Mouse (Mus musculus): ENCODE measurements around the gene Tmed1. TPM values are rescaled to one million over a fixed set of nuclear protein-coding genes. Genes with fewer than 3 reads are reported as not detected.
A peak's percentile ranks its signal among the peaks of the same experiment; 100 is the strongest.

Tmed1 gene
- total RNA-seq (2021) (10 to 100 TPM; 40.9 to 47.2 TPM), polyA plus RNA-seq (2012; rRNA removed) (48.1 and 58.9 TPM in 2 replicates)
- long read RNA-seq, transcript Tmed1-201 (4 exons, 1,378 nt) = major isoform, 64 of 67 reads
- long read RNA-seq, partial matches to known transcripts = 2 of 67 reads
- long read RNA-seq, other reads (novel, unspliced or antisense) = 0 of 67 reads

DNA sequence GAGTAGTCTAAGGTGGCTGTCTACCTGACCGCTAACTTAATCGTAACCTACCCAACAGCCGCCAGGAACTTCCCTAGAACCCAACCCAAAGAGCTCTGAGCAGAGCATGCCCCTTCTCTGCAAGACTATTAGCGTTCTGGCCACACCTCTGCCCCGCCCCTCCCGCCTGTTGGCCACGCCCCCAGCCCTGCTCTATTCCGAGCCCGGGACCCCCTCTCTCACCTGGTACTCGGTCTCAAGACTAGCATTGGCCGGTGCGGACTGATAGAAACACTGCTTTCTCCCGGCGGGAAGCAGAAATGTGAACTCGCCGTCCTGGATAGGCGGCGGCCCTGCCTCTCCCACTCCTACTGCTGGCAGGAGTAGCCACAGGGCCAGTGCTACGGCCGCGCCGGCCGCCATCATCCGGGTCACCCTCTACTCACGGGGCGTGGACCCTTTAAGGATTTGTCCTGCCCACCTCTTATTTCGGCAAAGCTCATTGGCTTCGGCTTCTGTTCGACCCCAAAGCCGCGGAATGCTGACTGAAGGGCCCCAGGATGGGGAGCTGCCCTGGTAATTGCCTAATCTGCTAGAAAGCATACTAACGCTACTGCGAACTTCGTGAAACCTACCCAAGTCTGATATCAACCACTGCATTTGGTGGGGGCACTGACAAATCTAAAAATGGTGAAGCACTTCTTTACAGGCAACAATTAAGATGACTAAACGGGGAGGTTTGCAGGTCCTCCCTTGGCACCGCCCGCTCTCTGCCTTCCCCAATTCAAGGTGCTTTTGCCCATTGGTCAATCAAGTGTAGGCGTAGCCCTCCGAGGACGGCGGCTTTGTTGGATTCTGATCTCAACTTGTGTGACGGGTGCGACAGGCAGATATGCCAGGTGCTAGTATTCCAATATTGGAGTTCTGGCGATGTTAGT lies at the start of gene Tmed1:
TSS of gene Tmed1 (minus strand) at position 481 of the 917 bp plus-strand sequence.
- TF ChIP-seq CTCF (IDR thresholded peaks at IDR 0.05) (no peak), EP300 (IDR thresholded peaks at IDR 0.05; ENCODE audit: insufficient read depth, low read depth, low read length) (peak; percentile 54; the same call in 1 of the 2 replicates), POLR2A (IDR thresholded peaks at IDR 0.05; ENCODE audit: insufficient read depth, low read depth, low read length) (peak; percentile 71)
- DNase-seq = peak; percentile 96
- no peaks in the 10 kb centered on the region for H3K36me3 ChIP-seq (ENCODE audit: control insufficient read depth, insufficient read depth, low read length)
- intact Hi-C loops (cut with DNase I) = no loop called here
- peaks cover 3% of the 10 kb centered on the region for H3K4me1 ChIP-seq (ENCODE audit: control insufficient read depth, insufficient read depth, low read length)
- no peaks in the 10 kb centered on the region for H3K27me3 ChIP-seq (ENCODE audit: control insufficient read depth, insufficient read depth, low read length)
- peak within 1 kb of the TSS; percentile 97 for H3K27ac ChIP-seq
- peak within 1 kb of the TSS; percentile 96 for H3K9ac ChIP-seq (ENCODE audit: low read depth, low read length)
- WGBS = under 1% methylated on average over 44 of the region's 44 CpGs
- H3K79me2 ChIP-seq (replicated peaks; ENCODE audit: control insufficient read depth, insufficient read depth, low read length) = no peaks in the 10 kb centered on the region
- H3K4me3 ChIP-seq = peak within 1 kb of the TSS; percentile 73

DNA sequence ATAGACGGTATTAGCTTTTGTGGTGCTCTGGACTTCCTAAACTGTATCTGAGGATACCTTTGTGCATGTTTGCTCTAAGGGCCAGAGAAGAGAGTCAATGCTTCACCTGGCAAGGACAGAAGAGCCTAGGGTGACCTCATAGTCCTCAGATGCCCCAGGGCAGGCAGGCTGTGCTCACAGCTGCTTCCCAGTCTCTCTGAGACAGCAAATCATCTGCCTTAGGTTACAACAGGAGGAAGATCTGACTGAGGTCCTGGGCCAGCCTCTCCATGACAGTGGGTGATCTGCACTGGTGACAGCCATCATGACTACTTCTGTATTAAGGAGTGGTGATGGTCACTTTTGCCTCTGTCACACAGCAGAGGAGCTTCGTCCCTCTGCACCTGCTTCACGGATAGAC lies 49.1 kb upstream of the Tmed1 start:
- H3K27ac ChIP-seq = no peak overlapping the region
- no peaks in the 10 kb centered on the region for H3K27me3 ChIP-seq (ENCODE audit: control insufficient read depth, insufficient read depth, low read length)
- no peaks in the 10 kb centered on the region; the same call in 1 of the 2 replicates for H3K79me2 ChIP-seq (replicated peaks; ENCODE audit: control insufficient read depth, insufficient read depth, low read length)
- intact Hi-C loops (cut with DNase I) = no loop called here
- no peak for TF ChIP-seq POLR2A (IDR thresholded peaks at IDR 0.05; ENCODE audit: insufficient read depth, low read depth, low read length)
- TF ChIP-seq CTCF (IDR thresholded peaks at IDR 0.05) = no peak
- TF ChIP-seq EP300 (IDR thresholded peaks at IDR 0.05; ENCODE audit: insufficient read depth, low read depth, low read length) = no peak
- DNase-seq = no peak
- peaks cover 14% of the 10 kb centered on the region for H3K4me1 ChIP-seq (ENCODE audit: control insufficient read depth, insufficient read depth, low read length)
- no peak overlapping the region for H3K4me3 ChIP-seq
- 93% methylated on average over 3 of the region's 3 CpGs for WGBS
- no peak overlapping the region for H3K9ac ChIP-seq (ENCODE audit: low read depth, low read length)
- H3K36me3 ChIP-seq (ENCODE audit: control insufficient read depth, insufficient read depth, low read length) = no peaks in the 10 kb centered on the region

DNA sequence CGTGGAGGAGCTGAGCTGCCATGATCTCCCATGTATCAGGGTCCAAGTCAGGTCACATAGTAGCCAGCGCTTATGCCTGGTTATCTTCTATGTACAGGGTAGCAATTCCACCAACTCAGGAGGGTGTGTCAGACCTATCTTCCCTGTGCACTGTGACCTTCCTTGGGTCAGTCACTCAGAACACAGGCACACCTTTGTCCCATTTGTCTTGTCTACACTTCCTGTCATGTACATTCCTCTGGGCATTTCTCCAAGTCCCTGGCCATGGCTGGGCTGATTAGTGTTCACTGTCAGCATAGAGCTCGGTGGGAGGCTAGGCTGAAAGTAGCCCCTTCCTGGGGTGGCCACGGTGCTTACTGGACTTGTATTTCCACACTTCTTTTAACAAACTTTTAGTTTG lies 48.3 kb upstream of the Tmed1 start:
- H3K27me3 ChIP-seq (ENCODE audit: control insufficient read depth, insufficient read depth, low read length) = no peaks in the 10 kb centered on the region
- peaks cover 14% of the 10 kb centered on the region for H3K4me1 ChIP-seq (ENCODE audit: control insufficient read depth, insufficient read depth, low read length)
- H3K4me3 ChIP-seq = no peak overlapping the region
- no peak overlapping the region for H3K9ac ChIP-seq (ENCODE audit: low read depth, low read length)
- H3K79me2 ChIP-seq (replicated peaks; ENCODE audit: control insufficient read depth, insufficient read depth, low read length) = no peaks in the 10 kb centered on the region; the same call in 1 of the 2 replicates
- intact Hi-C loops (cut with DNase I) = no loop called here
- H3K27ac ChIP-seq = no peak overlapping the region
- WGBS = 28% methylated on average over 4 of the region's 4 CpGs
- H3K36me3 ChIP-seq (ENCODE audit: control insufficient read depth, insufficient read depth, low read length) = no peaks in the 10 kb centered on the region
- DNase-seq = no peak
- TF ChIP-seq POLR2A (IDR thresholded peaks at IDR 0.05; ENCODE audit: insufficient read depth, low read depth, low read length) (no peak), EP300 (IDR thresholded peaks at IDR 0.05; ENCODE audit: insufficient read depth, low read depth, low read length) (no peak), CTCF (IDR thresholded peaks at IDR 0.05) (no peak)

DNA sequence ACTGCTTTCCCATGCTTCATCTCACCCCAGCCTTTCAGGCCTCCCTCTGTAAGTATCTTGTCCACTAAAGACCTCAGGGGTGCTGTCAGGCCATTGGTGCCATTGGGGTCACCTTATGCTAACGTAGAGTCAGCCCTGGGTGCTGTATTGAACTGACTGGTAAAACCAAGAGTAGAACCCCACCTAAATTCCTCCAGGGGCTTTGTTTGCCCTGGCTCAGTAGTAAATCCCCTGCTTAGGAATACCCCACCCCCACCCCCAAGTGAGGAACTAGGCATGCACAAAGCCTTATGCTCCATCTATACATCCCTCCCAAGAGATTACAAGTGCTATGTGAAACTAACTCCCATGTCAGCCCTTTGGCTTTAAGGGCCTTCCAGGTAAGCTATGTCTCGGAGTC lies 47.5 kb upstream of the Tmed1 start:
- WGBS = 94% methylated on average over 2 of the region's 2 CpGs
- no peaks in the 10 kb centered on the region for H3K36me3 ChIP-seq (ENCODE audit: control insufficient read depth, insufficient read depth, low read length)
- no peaks in the 10 kb centered on the region for H3K27me3 ChIP-seq (ENCODE audit: control insufficient read depth, insufficient read depth, low read length)
- H3K4me3 ChIP-seq = no peak overlapping the region
- no peak overlapping the region for H3K9ac ChIP-seq (ENCODE audit: low read depth, low read length)
- intact Hi-C loops (cut with DNase I) = no loop called here
- DNase-seq = no peak
- TF ChIP-seq CTCF (IDR thresholded peaks at IDR 0.05) = no peak
- H3K27ac ChIP-seq = no peak overlapping the region
- peaks cover 14% of the 10 kb centered on the region for H3K4me1 ChIP-seq (ENCODE audit: control insufficient read depth, insufficient read depth, low read length)
- no peaks in the 10 kb centered on the region; the same call in 1 of the 2 replicates for H3K79me2 ChIP-seq (replicated peaks; ENCODE audit: control insufficient read depth, insufficient read depth, low read length)

DNA sequence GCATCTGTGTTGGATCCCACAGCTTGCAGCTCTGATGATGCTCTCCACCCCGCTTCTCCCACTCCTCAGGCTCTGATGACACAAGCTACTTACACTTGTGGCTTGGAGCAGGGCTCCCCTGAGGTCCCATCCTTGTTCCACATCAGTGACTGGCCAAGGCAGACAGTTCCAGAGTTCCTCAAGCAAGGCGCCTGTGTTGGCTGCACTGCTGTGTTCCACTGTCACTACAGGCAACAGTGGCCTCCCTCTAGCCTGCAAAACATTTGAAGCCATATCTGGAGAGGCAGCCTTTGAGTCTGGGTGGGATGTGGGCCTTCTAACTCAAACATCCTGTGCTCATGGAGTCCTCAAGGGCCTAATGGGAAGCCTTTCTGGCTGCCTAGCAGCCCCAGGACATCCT lies 46.9 kb upstream of the Tmed1 start:
- no peaks in the 10 kb centered on the region for H3K27me3 ChIP-seq (ENCODE audit: control insufficient read depth, insufficient read depth, low read length)
- WGBS = 67% methylated on average over 2 of the region's 2 CpGs
- no peaks in the 10 kb centered on the region for H3K36me3 ChIP-seq (ENCODE audit: control insufficient read depth, insufficient read depth, low read length)
- intact Hi-C loops (cut with DNase I) = no loop called here
- no peak for DNase-seq
- H3K9ac ChIP-seq (ENCODE audit: low read depth, low read length) = no peak overlapping the region
- H3K4me3 ChIP-seq = no peak overlapping the region
- no peaks in the 10 kb centered on the region; the same call in 1 of the 2 replicates for H3K79me2 ChIP-seq (replicated peaks; ENCODE audit: control insufficient read depth, insufficient read depth, low read length)
- peaks cover 14% of the 10 kb centered on the region for H3K4me1 ChIP-seq (ENCODE audit: control insufficient read depth, insufficient read depth, low read length)
- H3K27ac ChIP-seq = no peak overlapping the region
- TF ChIP-seq CTCF (IDR thresholded peaks at IDR 0.05) = no peak
- TF ChIP-seq POLR2A (IDR thresholded peaks at IDR 0.05; ENCODE audit: insufficient read depth, low read depth, low read length) = no peak
- no peak for TF ChIP-seq EP300 (IDR thresholded peaks at IDR 0.05; ENCODE audit: insufficient read depth, low read depth, low read length)

DNA sequence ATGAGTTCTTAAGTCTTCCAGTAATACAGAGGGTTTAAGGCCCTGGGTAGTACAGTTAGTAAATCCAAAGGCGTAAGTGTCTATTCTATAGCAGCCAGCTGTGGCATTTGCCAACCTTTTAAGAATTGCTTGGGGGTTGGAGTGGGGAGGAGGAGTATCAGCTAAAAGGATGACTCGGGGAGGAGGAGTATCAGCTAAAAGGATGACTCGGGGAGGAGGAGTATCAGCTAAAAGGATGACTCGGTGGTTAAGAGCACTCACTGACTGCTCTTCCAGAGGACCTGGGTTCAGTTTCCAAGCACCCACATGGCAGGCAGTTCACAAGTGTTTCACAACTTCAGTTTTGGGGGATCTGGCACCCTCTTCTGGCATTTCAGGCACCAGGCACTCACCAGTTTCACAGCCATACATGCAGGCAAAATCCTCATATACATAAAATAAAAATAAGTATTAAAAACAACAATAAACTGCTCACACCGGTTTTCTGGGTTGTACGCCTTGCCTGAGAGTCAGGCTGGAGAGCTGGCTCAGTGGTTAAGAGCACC lies 45.2 kb upstream of the Tmed1 start:
- no peak for TF ChIP-seq EP300 (IDR thresholded peaks at IDR 0.05; ENCODE audit: insufficient read depth, low read depth, low read length)
- TF ChIP-seq CTCF (IDR thresholded peaks at IDR 0.05) = no peak
- TF ChIP-seq POLR2A (IDR thresholded peaks at IDR 0.05; ENCODE audit: insufficient read depth, low read depth, low read length) = no peak
- intact Hi-C loops (cut with DNase I) = no loop called here
- Histone ChIP-seq H3K4me3 (no peak overlapping the region), H3K27me3 (ENCODE audit: control insufficient read depth, insufficient read depth, low read length) (no peaks in the 10 kb centered on the region), H3K27ac (no peak overlapping the region), H3K36me3 (ENCODE audit: control insufficient read depth, insufficient read depth, low read length) (no peaks in the 10 kb centered on the region), H3K4me1 (ENCODE audit: control insufficient read depth, insufficient read depth, low read length) (peaks cover 14% of the 10 kb centered on the region), H3K9ac (ENCODE audit: low read depth, low read length) (no peak overlapping the region), H3K79me2 (replicated peaks; ENCODE audit: control insufficient read depth, insufficient read depth, low read length) (no peaks in the 10 kb centered on the region; the same call in 1 of the 2 replicates)
- WGBS = 89% methylated on average over 6 of the region's 6 CpGs
- no peak for DNase-seq

Measured in heart, adult 2 months (tissue).